Mouse (Mus musculus): Measurements from ENCODE around the gene Gpr146.

DNA sequence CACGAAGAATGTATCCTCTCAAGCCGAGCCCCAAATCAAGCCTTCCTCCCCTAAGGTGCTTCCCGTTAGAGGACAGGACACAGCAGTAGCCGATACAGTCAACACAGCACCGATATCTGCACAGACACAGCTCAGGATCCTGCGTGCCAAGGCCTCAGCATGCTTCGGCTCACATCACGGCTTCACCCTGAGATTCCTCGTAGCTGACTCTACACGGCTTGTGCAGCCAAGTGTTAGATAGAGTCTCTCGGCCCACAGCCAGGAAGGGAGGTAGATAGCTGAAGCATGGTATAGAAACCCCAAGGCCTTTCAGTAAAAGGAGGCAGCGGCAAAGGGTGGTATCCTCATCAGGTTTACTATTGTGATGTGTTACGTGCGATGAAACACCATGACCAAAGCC is 22.5 kb downstream of the Gpr146 start:
- TF ChIP-seq CTCF (IDR thresholded peaks at IDR 0.05; ENCODE audit: low read depth, low read length), result no peak
- no peak for TF ChIP-seq POLR2A (IDR thresholded peaks at IDR 0.05; ENCODE audit: extremely low read depth, insufficient read depth, low read length)
